Mouse (Mus musculus) lung, adult 2 months (tissue): ENCODE data around the gene Hirip3.

Source experiments
- CTCF ChIP-seq: fragments of 200-500 bp; IDR thresholded peaks from 2 replicates; pipeline ENCODE4 v1.5.1; 2011; ENCODE audit warnings: mild to moderate bottlenecking, low read length, control low read depth; ENCODE audit not compliant: insufficient read depth
- POLR2A ChIP-seq: fragments of 200-500 bp; IDR thresholded peaks from 2 replicates; pipeline ENCODE4 v1.6.1; 2011; ENCODE audit warnings: low read depth, mild to moderate bottlenecking, control low read depth, low read length, borderline replicate concordance; ENCODE audit errors: extremely low read depth

DNA sequence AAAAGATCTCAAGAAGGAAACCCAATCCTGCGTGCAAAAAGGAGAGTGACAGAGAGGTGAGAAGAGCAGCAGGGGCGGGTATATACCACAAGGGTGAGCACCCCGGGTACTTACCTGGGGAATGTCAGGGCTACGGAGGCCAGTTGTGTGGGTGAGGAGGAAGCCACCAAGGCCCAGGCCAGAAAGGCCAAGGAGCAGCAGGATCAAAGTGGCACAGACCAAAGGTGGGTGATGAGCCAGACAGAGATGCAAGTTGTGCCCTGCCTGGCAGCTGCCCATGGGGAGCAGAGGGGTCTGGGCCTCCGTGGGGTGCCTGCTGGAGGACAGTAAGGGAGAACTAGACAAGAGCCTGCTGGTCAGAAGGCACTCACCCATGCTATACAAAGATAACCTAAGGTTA lies 35.1 kb downstream of the Hirip3 start:
- no peak for TF ChIP-seq CTCF
- no peak for TF ChIP-seq POLR2A
